Mouse (Mus musculus) mouse embryonic stem cell (cell line): Measurements from ENCODE around the gene Eif2b4.

Experiments used
- in situ Hi-C, 2 experiments: fragments of 300-500 bp; cut with MboI; formaldehyde crosslinking; loops; 1 replicate in 1 of 2; 3 replicates in 1 of 2; pipeline ENCODE4 v1.14.3; 2019 to 2020; ENCODE audit warnings: low sequenced_read_pairs in 2 of 2, low pct_unique_long_range_greater_than_20kb in 1 of 2, mixed read lengths in 1 of 2; ENCODE audit not compliant: unreplicated experiment in 1 of 2

Eif2b4 gene

DNA sequence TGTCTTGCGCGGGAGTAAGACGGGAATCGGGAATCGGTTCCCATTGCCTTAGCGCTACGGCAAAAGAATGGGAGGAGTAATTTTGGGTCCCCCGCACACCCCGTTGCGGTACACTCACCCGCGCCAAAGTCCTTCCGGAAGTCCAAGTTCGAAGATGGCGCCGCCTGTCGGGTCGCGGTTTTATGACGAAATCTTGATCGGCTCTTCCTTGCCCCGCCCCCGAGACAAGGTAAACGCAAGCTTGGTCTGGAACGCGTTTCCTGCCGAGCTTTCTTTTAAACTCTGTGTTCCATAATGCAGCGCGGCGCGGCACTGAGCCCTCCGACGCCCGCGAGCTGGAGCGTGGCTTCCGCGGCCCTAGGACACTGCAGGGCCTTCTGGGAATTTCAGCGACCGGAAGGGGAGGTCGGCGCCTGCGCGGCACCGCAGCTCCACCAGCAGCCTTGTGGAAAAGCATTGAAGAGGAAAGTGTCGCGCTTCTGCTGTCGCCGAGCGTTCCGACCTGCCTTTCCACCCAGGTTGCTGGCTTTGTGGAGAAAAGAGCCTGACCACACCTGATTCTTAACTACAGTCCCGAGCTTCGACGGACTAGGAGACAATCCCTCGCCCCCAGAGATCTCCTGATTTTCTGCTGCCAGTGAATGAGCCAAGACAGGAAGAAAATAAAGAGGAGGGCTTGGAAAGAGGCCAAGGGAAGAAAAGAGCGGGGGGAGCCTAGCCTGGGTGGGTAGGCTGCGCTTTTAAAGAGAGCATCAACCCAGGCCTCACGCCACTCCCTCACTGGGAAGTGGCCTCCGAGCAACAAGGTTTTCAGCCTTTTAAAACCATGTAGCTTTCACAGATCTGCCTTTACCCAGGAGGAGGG, 13.2 kb downstream of the Eif2b4 start, which contains the start of the genes Gm29609 and Gtf3c2:
TSS of gene Gm29609 (minus strand) at position 146 of the 865 bp plus-strand sequence.
TSS of gene Gtf3c2 (minus strand) at position 379 of the 865 bp plus-strand sequence.
- in situ Hi-C loops = no loop called here

GRCm38 (mm10) chr5:31179301-31179765, 13.9 kb downstream of the Eif2b4 start:
- in situ Hi-C loops = no loop called here

GRCm38 (mm10) chr5:31168630-31169029, 24.6 kb downstream of the Eif2b4 start:
- in situ Hi-C loops = no loop called here

GRCm38 (mm10) chr5:31164878-31165277, 28.4 kb downstream of the Eif2b4 start:
- in situ Hi-C loops = no loop called here

DNA sequence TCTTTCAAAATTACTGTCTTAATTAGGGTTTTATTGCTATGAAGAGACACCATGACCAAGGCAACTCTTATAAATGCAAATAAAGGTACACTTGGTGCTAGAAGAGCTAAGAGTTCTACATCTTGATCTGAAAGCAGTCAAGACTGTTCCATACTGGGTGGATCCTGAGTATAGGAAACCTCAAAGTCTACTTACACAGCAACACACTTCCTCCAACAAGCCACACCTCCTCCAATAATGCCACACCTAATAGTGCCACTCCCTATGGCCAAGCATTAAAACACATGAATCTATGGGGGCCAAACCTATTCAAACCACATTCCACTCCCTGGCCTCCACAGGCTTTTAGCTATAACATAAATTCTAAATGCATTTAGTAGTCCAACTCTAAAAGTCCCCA, 30.8 kb downstream of the Eif2b4 start:
- in situ Hi-C loops = no loop called here

- in situ Hi-C loops = no loop called here
Measured at GRCm38 (mm10) chr5:31154152-31154553, 39.1 kb downstream of the Eif2b4 start, which contains the start of gene Mpv17. Gene Mpv17 (minus strand): TSS chr5:31154251.

DNA sequence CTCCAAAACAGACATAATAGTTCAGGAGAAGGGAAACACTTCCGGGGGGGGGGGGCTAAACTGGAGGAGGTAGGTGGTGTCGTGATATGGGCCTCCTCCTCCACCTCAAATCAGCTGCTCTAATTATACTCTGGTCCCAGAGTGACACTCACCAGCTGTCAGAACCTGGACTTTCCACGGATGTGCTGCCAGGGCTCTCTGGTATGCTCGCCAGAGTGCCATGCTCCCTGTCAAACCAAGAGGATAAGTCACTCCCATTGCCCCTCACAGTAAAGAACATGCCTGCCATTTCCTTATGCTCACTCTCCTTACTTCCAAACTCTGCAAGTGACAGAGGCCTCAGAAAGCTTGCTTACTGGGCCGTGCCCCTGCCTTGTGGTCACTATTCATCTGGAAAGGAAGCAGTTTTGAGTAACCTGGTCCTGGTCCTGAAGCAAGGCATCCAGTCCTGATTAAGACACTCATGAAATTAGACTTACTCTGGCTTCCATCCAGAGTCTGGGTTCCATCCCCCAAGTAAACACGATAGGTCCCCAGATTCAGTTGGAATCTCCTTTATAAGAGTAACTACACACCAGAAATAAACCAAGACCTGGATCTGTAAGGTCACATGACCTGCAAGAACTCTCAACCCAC, 39.6 kb downstream of the Eif2b4 start:
- in situ Hi-C loops = no loop called here

DNA sequence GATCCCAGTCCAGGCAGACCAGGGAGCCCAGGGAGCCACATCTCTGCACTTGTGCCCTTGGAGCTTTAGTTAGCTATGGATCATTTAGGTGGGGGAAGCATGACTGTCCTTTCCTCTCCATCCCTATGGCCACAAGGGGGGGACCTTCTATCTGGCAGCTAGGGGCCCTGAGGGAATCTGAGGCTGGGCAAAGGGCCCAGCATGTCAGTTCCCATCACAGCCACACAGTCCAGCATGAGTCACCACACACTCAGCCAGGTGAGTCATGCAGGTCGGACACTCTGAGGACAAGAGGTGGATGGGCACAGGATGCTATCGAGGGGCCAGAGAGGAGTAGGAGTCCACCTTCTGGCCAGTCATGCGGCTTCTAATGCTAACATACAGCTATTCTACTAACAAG, 41.5 kb downstream of the Eif2b4 start:
- in situ Hi-C loops = no loop called here

- in situ Hi-C loops = no loop called here
Measured at GRCm38 (mm10) chr5:31149781-31150180, 43.4 kb downstream of the Eif2b4 start.

DNA sequence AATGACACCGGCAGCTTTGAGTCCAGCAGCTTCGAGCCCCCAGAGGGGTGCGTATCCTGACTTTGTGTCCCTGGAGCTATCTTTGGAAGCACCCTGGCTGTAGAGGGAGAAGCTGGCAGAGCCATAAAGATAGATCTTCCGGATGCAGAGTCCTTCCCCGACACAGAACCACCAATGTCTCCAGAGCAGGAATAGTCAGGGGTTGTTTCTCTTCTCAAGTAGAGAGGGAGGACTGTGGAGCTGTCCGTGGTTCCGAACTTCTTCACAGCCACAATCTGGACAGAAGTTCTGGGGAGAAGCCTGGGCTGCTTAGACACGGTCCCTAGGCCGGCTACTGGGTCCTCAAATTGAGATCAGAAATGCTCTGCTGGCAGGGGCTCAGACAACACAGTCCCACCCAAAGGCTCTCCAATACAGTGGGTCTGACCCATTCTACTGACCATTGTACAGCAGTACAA, 54.2 kb downstream of the Eif2b4 start:
- in situ Hi-C loops = no loop called here

DNA sequence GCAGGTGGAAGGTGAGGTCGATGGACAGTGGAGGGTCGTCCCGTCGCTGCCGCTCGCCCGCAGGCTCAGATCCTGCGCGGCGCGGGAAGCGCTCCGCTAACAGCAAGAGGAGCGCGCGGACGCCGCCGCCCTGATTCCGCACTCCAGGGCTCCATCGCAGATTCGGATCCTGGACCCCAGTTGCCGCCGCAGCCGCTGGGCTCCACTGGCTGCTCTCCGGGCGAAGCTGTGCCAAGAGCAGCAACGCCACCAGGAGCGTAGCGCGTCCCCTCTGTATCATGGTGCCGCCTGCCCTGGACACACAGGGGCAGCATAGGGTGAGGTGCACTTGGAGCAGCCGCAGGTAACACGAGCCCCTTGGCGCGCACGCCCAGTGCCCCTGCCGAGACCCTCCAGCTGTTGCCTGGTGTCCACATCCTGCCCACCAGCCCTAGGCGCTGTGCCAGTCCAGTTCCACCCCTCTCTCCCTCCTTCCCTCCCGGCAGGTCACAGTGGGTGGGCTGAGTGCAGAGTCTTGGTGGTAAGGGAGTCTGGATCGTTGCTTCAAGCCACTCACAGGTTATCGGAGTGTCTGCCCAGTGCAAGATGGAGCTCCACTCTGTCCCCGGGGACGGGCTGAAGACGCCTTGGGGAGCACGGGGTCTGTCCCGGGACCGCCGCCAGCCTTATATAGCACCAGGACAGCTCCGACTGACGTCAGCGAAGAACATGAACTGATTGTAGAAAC, 54.8 kb downstream of the Eif2b4 start, which contains the start of gene Ucn:
TSS of gene Ucn (minus strand) at position 589 of the 727 bp plus-strand sequence.
- in situ Hi-C loops = no loop called here

GRCm38 (mm10) chr5:31137658-31138057, 55.6 kb downstream of the Eif2b4 start:
- in situ Hi-C loops = no loop called here
